Mouse (Mus musculus): Measurements from ENCODE around the gene Ell2.

DNA sequence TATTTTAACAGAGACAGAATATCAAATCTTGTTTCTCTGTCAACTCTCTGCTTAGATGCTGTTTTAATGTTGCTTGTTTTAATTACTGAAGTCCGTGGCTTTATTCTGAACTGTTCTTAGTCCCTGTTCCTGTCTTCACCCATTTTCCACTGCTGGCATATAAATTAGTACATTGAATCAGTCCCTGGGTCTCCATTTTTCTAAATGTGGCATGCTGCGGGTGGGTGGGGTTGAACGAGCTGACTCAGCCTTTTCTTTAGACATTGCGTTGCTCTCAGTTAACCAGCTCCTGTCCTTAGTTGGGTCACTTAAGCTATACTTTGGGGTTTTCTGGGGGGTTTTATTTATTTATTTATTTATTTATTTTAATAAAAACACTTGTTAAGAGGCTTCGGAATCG is 3.6 kb downstream of the Ell2 start:
- TF ChIP-seq POLR2A (IDR thresholded peaks at IDR 0.05; ENCODE audit: insufficient read length, low read depth) (no peak), USF1 (IDR thresholded peaks at IDR 0.05; ENCODE audit: low read depth) (no peak), MYOD1 (IDR thresholded peaks at IDR 0.05; ENCODE audit: control insufficient read depth in 1 of 3, insufficient read length in 2 of 3, low read depth in 2 of 3) (no peak)
